Mouse (Mus musculus): ENCODE data around the gene Rsph10b.

- no peak for TF ChIP-seq CTCF (IDR thresholded peaks at IDR 0.05; ENCODE audit: extremely low read depth, insufficient read depth, low read length)
- TF ChIP-seq POLR2A (IDR thresholded peaks at IDR 0.05; ENCODE audit: extremely low read depth, insufficient read depth, low read length) = no peak
Observed at GRCm38 (mm10) chr5:143897635-143898330, 35.1 kb upstream of the Rsph10b start, which contains the start of gene Ankrd61.
